Mouse (Mus musculus): Measurements from ENCODE around the gene Prss38. TPM values are rescaled to one million over a fixed set of nuclear protein-coding genes. Genes with fewer than 3 reads are reported as not detected.
A peak's percentile ranks its signal among the peaks of the same experiment; 100 is the strongest.

Gene Prss38
- polyA plus RNA-seq, 1 experiment from 2014 or later = not detected

DNA sequence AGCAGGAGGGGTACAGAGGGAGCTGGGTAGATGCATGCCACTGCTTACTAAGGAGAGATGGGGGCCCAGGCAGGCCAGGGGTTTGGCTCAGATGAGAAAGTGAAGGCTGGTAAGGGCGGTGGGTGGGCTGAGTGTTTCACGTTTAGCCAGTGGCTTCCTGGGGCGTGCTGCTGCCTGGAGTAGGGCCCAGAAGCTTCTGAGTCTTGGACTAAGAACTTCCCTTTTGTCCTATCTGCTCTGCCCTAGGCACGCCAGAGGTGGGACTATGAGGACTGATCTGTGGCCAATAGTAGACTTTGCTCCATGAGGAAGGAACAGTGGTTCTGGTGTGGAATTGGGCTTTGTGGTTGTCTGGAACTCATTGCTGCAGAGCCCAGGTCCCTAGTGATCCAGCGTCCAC, 32.5 kb downstream of the Prss38 start:
- Histone ChIP-seq H3K27ac (replicated peaks; ENCODE audit: low read depth, low read length) (no peak overlapping the region), H3K9ac (ENCODE audit: low read depth, low read length) (no peak overlapping the region), H3K36me3 (ENCODE audit: control insufficient read depth, insufficient read depth, low read length) (no peaks in the 10 kb centered on the region), H3K27me3 (replicated peaks; ENCODE audit: control insufficient read depth, insufficient read depth, low read length) (no peaks in the 10 kb centered on the region), H3K4me3 (ENCODE audit: low read depth, low read length) (no peak overlapping the region), H3K4me2 (ENCODE audit: low read depth, low read length) (no peak overlapping the region), H3K4me1 (ENCODE audit: control insufficient read depth, insufficient read depth, low read length) (peaks cover 3% of the 10 kb centered on the region; the same call in 1 of the 2 replicates), H3K9me3 (ENCODE audit: control insufficient read depth, low read length) (no peaks in the 10 kb centered on the region)
- DNase-seq (ENCODE audit: low spot score) (no peak), ATAC-seq (ENCODE audit: low read depth) (no peak)
- 76% methylated on average over 5 of the region's 5 CpGs for WGBS

DNA sequence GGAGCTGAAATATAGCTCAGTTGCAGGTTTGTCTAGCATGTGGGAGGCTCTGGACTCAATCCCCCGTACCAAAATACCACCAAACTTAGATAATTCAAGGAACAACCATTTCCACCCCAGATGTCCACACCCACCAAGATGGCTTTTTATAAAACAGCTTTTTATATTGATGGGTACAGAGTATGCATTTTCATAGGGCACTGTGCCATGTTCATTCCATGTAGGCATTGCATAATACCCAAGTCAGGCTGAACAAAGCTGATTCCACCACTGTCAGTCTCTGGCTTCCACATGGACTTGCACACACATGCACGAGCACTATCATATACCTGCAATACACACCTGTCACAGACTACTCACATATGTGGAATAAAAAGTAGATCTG, 36.7 kb downstream of the Prss38 start:
- Histone ChIP-seq H3K27me3 (replicated peaks; ENCODE audit: control insufficient read depth, insufficient read depth, low read length) (no peaks in the 10 kb centered on the region), H3K4me2 (ENCODE audit: low read depth, low read length) (no peak overlapping the region), H3K27ac (replicated peaks; ENCODE audit: low read depth, low read length) (no peak overlapping the region), H3K9ac (ENCODE audit: low read depth, low read length) (no peak overlapping the region), H3K4me3 (ENCODE audit: low read depth, low read length) (no peak overlapping the region), H3K4me1 (ENCODE audit: control insufficient read depth, insufficient read depth, low read length) (peaks cover 6% of the 10 kb centered on the region; the same call in 1 of the 2 replicates), H3K36me3 (ENCODE audit: control insufficient read depth, insufficient read depth, low read length) (no peaks in the 10 kb centered on the region), H3K9me3 (ENCODE audit: control insufficient read depth, low read length) (no peaks in the 10 kb centered on the region)
- DNase-seq (ENCODE audit: low spot score) = no peak
- WGBS = 92% methylated on average over 2 of the region's 2 CpGs
- no peak for ATAC-seq (ENCODE audit: low read depth)

DNA sequence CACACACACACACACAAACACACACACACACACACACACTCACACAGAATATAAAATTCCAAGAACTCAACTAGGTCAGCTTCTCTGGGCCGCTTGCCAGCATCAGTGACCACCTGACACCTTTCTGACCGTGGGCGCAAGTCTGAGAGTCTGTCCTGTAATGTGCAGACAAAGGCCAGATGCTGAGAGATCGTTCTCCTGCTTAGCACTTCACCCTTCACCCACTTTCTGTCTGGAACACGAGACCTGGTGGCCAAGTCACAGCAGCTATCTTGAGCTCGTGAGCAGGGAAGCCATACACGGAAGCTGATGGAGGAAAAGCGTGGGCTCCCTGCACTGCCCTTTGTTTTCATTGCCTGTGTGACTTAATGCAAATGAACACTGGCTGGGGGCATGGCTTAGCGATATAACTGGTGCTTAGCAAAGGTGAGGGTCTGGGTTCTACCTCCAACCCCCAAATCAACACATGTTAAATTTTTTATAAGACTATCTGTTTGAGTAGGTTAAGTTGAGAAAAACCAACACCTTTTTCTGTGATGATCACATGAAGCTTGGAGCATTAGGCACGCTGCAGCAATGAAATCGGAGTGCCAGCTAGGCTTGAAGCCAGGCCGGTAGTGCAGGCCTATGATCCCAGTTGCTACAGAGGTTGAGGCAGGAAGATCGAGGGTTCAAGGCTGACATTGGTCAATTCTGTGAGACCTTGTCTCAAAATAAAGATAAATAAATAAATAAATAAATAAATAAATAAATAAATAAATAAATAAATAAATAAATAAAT, 37.3 kb downstream of the Prss38 start:
- H3K4me3 ChIP-seq (ENCODE audit: low read depth, low read length) = no peak overlapping the region
- H3K27ac ChIP-seq (replicated peaks; ENCODE audit: low read depth, low read length) = no peak overlapping the region
- no peaks in the 10 kb centered on the region for H3K36me3 ChIP-seq (ENCODE audit: control insufficient read depth, insufficient read depth, low read length)
- no peak overlapping the region for H3K9ac ChIP-seq (ENCODE audit: low read depth, low read length)
- no peak for ATAC-seq (ENCODE audit: low read depth)
- WGBS = 63% methylated on average over 13 of the region's 13 CpGs
- no peak overlapping the region for H3K4me2 ChIP-seq (ENCODE audit: low read depth, low read length)
- DNase-seq (ENCODE audit: low spot score) = no peak
- H3K4me1 ChIP-seq (ENCODE audit: control insufficient read depth, insufficient read depth, low read length) = peaks cover 6% of the 10 kb centered on the region; the same call in 1 of the 2 replicates
- H3K27me3 ChIP-seq (replicated peaks; ENCODE audit: control insufficient read depth, insufficient read depth, low read length) = no peaks in the 10 kb centered on the region
- no peaks in the 10 kb centered on the region for H3K9me3 ChIP-seq (ENCODE audit: control insufficient read depth, low read length)

GRCm38 (mm10) chr11:59336381-59336780, 39.1 kb downstream of the Prss38 start:
- H3K4me3 ChIP-seq (ENCODE audit: low read depth, low read length) = no peak overlapping the region
- WGBS = 23% methylated on average over 1 of the region's 1 CpGs
- H3K4me1 ChIP-seq (ENCODE audit: control insufficient read depth, insufficient read depth, low read length) = peaks cover 10% of the 10 kb centered on the region; the same call in 1 of the 2 replicates
- no peak overlapping the region for H3K9ac ChIP-seq (ENCODE audit: low read depth, low read length)
- H3K27ac ChIP-seq (replicated peaks; ENCODE audit: low read depth, low read length) = no peak overlapping the region
- H3K4me2 ChIP-seq (ENCODE audit: low read depth, low read length) = no peak overlapping the region
- H3K9me3 ChIP-seq (ENCODE audit: control insufficient read depth, low read length) = no peaks in the 10 kb centered on the region
- peak; percentile 60; the same call in 1 of the 2 replicates for ATAC-seq (ENCODE audit: low read depth)
- 0 out of 2 replicates have a peak, but pooled peaks cover 5% of the 10 kb centered on the region for H3K36me3 ChIP-seq (ENCODE audit: control insufficient read depth, insufficient read depth, low read length)
- no peaks in the 10 kb centered on the region for H3K27me3 ChIP-seq (replicated peaks; ENCODE audit: control insufficient read depth, insufficient read depth, low read length)
- DNase-seq (ENCODE audit: low spot score) = no peak

GRCm38 (mm10) chr11:59335942-59336341, 39.5 kb downstream of the Prss38 start:
- Histone ChIP-seq H3K4me2 (ENCODE audit: low read depth, low read length) (no peak overlapping the region), H3K27ac (replicated peaks; ENCODE audit: low read depth, low read length) (no peak overlapping the region), H3K4me3 (ENCODE audit: low read depth, low read length) (no peak overlapping the region), H3K27me3 (replicated peaks; ENCODE audit: control insufficient read depth, insufficient read depth, low read length) (no peaks in the 10 kb centered on the region), H3K36me3 (ENCODE audit: control insufficient read depth, insufficient read depth, low read length) (0 out of 2 replicates have a peak, but pooled peaks cover 9% of the 10 kb centered on the region), H3K9ac (ENCODE audit: low read depth, low read length) (no peak overlapping the region), H3K9me3 (ENCODE audit: control insufficient read depth, low read length) (no peaks in the 10 kb centered on the region), H3K4me1 (ENCODE audit: control insufficient read depth, insufficient read depth, low read length) (peaks cover 10% of the 10 kb centered on the region; the same call in 1 of the 2 replicates)
- DNase-seq (ENCODE audit: low spot score) = no peak
- WGBS = 54% methylated on average over 2 of the region's 2 CpGs
- no peak for ATAC-seq (ENCODE audit: low read depth)

DNA sequence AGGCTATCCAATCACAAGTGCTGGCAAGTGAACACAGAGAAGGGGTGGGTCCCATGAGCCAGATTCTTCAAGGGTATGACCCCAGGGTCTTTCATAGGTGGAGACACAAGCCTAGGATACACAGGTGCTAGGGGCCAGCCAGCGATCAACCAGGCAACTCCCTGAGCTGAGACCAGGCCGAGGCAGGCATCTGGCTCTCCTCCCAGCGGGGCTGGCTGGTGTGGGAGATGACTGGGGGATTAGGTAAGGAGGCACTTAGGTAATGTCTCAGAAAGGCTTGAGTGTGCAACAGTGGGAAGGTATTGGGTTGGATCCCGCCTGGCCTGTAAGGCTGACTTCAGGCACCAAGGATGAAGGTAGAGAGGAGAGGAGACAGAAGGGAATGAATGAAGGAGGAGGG, 40.3 kb downstream of the Prss38 start:
- H3K4me2 ChIP-seq (ENCODE audit: low read depth, low read length) = no peak overlapping the region
- DNase-seq (ENCODE audit: low spot score) (no peak), ATAC-seq (ENCODE audit: low read depth) (no peak)
- WGBS = 70% methylated on average over 4 of the region's 4 CpGs
- 0 out of 2 replicates have a peak, but pooled peaks cover 9% of the 10 kb centered on the region for H3K36me3 ChIP-seq (ENCODE audit: control insufficient read depth, insufficient read depth, low read length)
- H3K9me3 ChIP-seq (ENCODE audit: control insufficient read depth, low read length) = no peaks in the 10 kb centered on the region
- peaks cover 10% of the 10 kb centered on the region; the same call in 1 of the 2 replicates for H3K4me1 ChIP-seq (ENCODE audit: control insufficient read depth, insufficient read depth, low read length)
- H3K9ac ChIP-seq (ENCODE audit: low read depth, low read length) = no peak overlapping the region
- H3K27ac ChIP-seq (replicated peaks; ENCODE audit: low read depth, low read length) = no peak overlapping the region
- no peaks in the 10 kb centered on the region for H3K27me3 ChIP-seq (replicated peaks; ENCODE audit: control insufficient read depth, insufficient read depth, low read length)
- H3K4me3 ChIP-seq (ENCODE audit: low read depth, low read length) = no peak overlapping the region

- 0 out of 2 replicates have a peak, but pooled peaks cover 9% of the 10 kb centered on the region for H3K36me3 ChIP-seq (ENCODE audit: control insufficient read depth, insufficient read depth, low read length)
- H3K9me3 ChIP-seq (ENCODE audit: control insufficient read depth, low read length) = no peaks in the 10 kb centered on the region
- H3K27ac ChIP-seq (replicated peaks; ENCODE audit: low read depth, low read length) = peak overlapping the region; percentile 45
- 29% methylated on average over 9 of the region's 9 CpGs for WGBS
- ATAC-seq (ENCODE audit: low read depth) (no peak), DNase-seq (ENCODE audit: low spot score) (no peak)
- no peak overlapping the region for H3K4me2 ChIP-seq (ENCODE audit: low read depth, low read length)
- no peaks in the 10 kb centered on the region for H3K27me3 ChIP-seq (replicated peaks; ENCODE audit: control insufficient read depth, insufficient read depth, low read length)
- H3K4me3 ChIP-seq (ENCODE audit: low read depth, low read length) = no peak overlapping the region
- no peak overlapping the region for H3K9ac ChIP-seq (ENCODE audit: low read depth, low read length)
- peaks cover 20% of the 10 kb centered on the region; the same call in 1 of the 2 replicates for H3K4me1 ChIP-seq (ENCODE audit: control insufficient read depth, insufficient read depth, low read length)
These were observed 42.5 kb downstream of the Prss38 start for GRCm38 (mm10) chr11:59332938-59333337.

DNA sequence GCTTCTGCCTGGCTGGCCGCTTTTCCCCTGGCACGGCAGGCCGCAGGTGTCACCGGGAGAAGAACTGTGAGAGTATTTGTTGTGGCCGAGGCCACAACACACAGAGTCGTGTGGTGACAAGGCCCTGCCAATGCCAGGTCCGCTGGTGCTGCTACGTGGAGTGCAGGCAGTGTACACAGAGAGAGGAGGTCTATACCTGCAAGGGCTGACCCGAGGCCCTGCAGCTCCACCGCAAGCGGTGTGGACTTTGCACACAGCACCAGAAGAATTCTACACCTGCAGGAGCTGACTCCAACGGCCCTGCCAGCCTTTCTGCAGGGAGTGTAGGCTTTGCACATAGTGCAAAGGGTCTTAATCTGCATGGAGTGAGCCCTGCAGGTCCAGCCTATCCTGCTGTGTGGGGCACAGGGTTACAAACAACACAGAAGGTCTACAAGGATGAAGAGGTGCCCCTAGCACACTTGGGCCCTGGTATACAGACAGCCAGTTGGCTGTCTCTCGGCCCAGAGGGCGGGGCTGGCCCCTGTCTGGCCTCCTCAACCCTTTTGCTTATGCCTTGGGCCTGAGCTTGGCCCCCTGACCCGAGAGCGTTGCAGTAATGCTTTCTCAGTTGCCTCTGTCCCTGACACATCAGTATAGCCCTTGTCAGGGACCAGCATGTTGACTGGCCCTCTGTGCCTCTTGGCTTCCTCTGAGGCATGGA, 44.1 kb downstream of the Prss38 start:
- no peak for ATAC-seq (ENCODE audit: low read depth)
- DNase-seq (ENCODE audit: low spot score) = no peak
- WGBS = 82% methylated on average over 16 of the region's 16 CpGs

More for the DNA sequence above, 44.1 kb downstream of the Prss38 start:
- H3K27me3 ChIP-seq (replicated peaks; ENCODE audit: control insufficient read depth, insufficient read depth, low read length) = no peaks in the 10 kb centered on the region
- 0 out of 2 replicates have a peak, but pooled peaks cover 9% of the 10 kb centered on the region for H3K36me3 ChIP-seq (ENCODE audit: control insufficient read depth, insufficient read depth, low read length)
- no peak overlapping the region for H3K4me2 ChIP-seq (ENCODE audit: low read depth, low read length)
- peaks cover 16% of the 10 kb centered on the region; the same call in 1 of the 2 replicates for H3K4me1 ChIP-seq (ENCODE audit: control insufficient read depth, insufficient read depth, low read length)
- no peak overlapping the region for H3K4me3 ChIP-seq (ENCODE audit: low read depth, low read length)
- H3K9ac ChIP-seq (ENCODE audit: low read depth, low read length) = no peak overlapping the region
- H3K9me3 ChIP-seq (ENCODE audit: control insufficient read depth, low read length) = no peaks in the 10 kb centered on the region
- no peak overlapping the region for H3K27ac ChIP-seq (replicated peaks; ENCODE audit: low read depth, low read length)

All from embryonic facial prominence, embryonic 14.5 days (tissue).